Mouse (Mus musculus) liver, adult 2 months (tissue): ENCODE data around the gene Sncb.

ENCODE experiments used
- CTCF ChIP-seq: fragments of 200-500 bp; IDR thresholded peaks from 2 replicates; pipeline ENCODE4 v1.5.1; 2011; ENCODE audit warnings: low read depth, low read length, control low read depth
- POLR2A ChIP-seq: fragments of 200-500 bp; IDR thresholded peaks from 2 replicates; pipeline ENCODE4 v1.6.1; 2011; ENCODE audit warnings: low read length, control low read depth; ENCODE audit not compliant: insufficient read depth; ENCODE audit errors: extremely low read depth

GRCm38 (mm10) chr13:54811476-54811875 lies 45.1 kb upstream of the Sncb start:
- TF ChIP-seq CTCF = no peak
- no peak for TF ChIP-seq POLR2A
